Mouse (Mus musculus) mammary gland, adult 2 months (tissue): ENCODE results near the gene Stard7. TPM values are rescaled to one million over a fixed set of nuclear protein-coding genes. Genes with fewer than 3 reads are reported as not detected.

Source experiments
- polyA plus RNA-seq: library from polyadenylated mRNA; depleted of rRNA; stranded (reverse); fragments of >200 nt; gene quantifications from 2 replicates; pipeline ENCODE4 v1.2.3, GENCODE M21; 2012; ENCODE audit warnings: low replicate concordance; rRNA removed

Stard7 gene
- polyA plus RNA-seq: 58.5 and 76.2 TPM in 2 replicates

GRCm38 (mm10) chr2:127269491-127270299, at the start of gene Stard7:
TSS of gene Stard7 (plus strand) at chr2:127270218.

GRCm38 (mm10) chr2:127247592-127248333, 22.3 kb upstream of the Stard7 start, which contains the start of the genes Ciao1 and Tmem127:
TSS of gene Ciao1 (minus strand) at chr2:127247816.
TSS of gene Tmem127 (plus strand) at chr2:127247908.

GRCm38 (mm10) chr2:127335767-127336496, 65.9 kb downstream of the Stard7 start, which contains the start of gene Dusp2:
TSS of gene Dusp2 (plus strand) at chr2:127336159.

GRCm38 (mm10) chr2:127338416-127338815, 68.4 kb downstream of the Stard7 start, which contains the start of gene Astl:
TSS of gene Astl (plus strand) at chr2:127338639.

Other genes starting within 250 kb of the Stard7 start
- gene Blvra, start 199.6 kb upstream of the Stard7 start, polyA plus RNA-seq: 7.0 and 14.6 TPM in 2 replicates
- gene Ncaph, start 136.3 kb upstream of the Stard7 start, polyA plus RNA-seq: 1.0 and 1.2 TPM in 2 replicates
- 20.2 and 24.0 TPM in 2 replicates for gene Itpripl1, start 126.8 kb upstream of the Stard7 start, polyA plus RNA-seq
- 1.4 and 1.7 TPM in 2 replicates for gene 1810024B03Rik, start 61.9 kb upstream of the Stard7 start, polyA plus RNA-seq
- 39.8 and 59.6 TPM in 2 replicates for gene Snrnp200, start 61.8 kb upstream of the Stard7 start, polyA plus RNA-seq
- gene Ciao1, start 22.4 kb upstream of the Stard7 start, polyA plus RNA-seq: 46.1 and 58.1 TPM in 2 replicates
- 122 and 139 TPM in 2 replicates for gene Tmem127, start 22.3 kb upstream of the Stard7 start, polyA plus RNA-seq
- gene Dusp2, start 65.9 kb downstream of the Stard7 start, polyA plus RNA-seq: 28.3 and 109 TPM in 2 replicates
- gene Astl, start 68.4 kb downstream of the Stard7 start, polyA plus RNA-seq: not detected in 2 replicates
- 0.25 and 0.57 TPM in 2 replicates for gene Adra2b, start 93.0 kb downstream of the Stard7 start, polyA plus RNA-seq
- 0.09 and 0.12 TPM in 2 replicates for gene Gpat2, start 155.0 kb downstream of the Stard7 start, polyA plus RNA-seq
- 18.4 and 28.0 TPM in 2 replicates for gene Fahd2a, start 174.3 kb downstream of the Stard7 start, polyA plus RNA-seq